Mouse (Mus musculus) gastrocnemius, postnatal 10 days (tissue): ENCODE data around the gene Trcg1. TPM values are rescaled to one million over a fixed set of nuclear protein-coding genes. Genes with fewer than 3 reads are reported as not detected.

Experiments
- DNase-seq: peaks from one replicate; pipeline ENCODE4 v3.0.0; 2021; ENCODE audit warnings: mixed read lengths
- total RNA-seq, 2 experiments: library from RNA; stranded (reverse); gene quantifications; 2 replicates each; pipeline ENCODE4 v1.2.3; 2021

The Trcg1 gene
- total RNA-seq, 2 experiments from 2014 or later = not detected

- DNase-seq = no peak
These were observed 3.2 kb upstream of the Trcg1 start for GRCm38 (mm10) chr9:57233142-57233541.

- DNase-seq = no peak
These were observed 2.6 kb upstream of the Trcg1 start for GRCm38 (mm10) chr9:57233767-57234166.

GRCm38 (mm10) chr9:57237705-57238104, 1.3 kb downstream of the Trcg1 start:
- no peak for DNase-seq

- DNase-seq = no peak
These were observed 1.9 kb downstream of the Trcg1 start for GRCm38 (mm10) chr9:57238220-57238619.

- DNase-seq = no peak
These were observed 4.8 kb downstream of the Trcg1 start for GRCm38 (mm10) chr9:57241111-57241510.

- no peak for DNase-seq
These were observed 6.6 kb downstream of the Trcg1 start for GRCm38 (mm10) chr9:57242916-57243315.

GRCm38 (mm10) chr9:57244106-57244685, 7.8 kb downstream of the Trcg1 start:
- no peak for DNase-seq

GRCm38 (mm10) chr9:57246482-57246881, 10.1 kb downstream of the Trcg1 start:
- DNase-seq = no peak

GRCm38 (mm10) chr9:57247201-57247671, 10.9 kb downstream of the Trcg1 start:
- no peak for DNase-seq

- no peak for DNase-seq
These were observed 11.9 kb downstream of the Trcg1 start for GRCm38 (mm10) chr9:57248030-57248942.

- DNase-seq = no peak
These were observed 13.7 kb downstream of the Trcg1 start for GRCm38 (mm10) chr9:57250026-57250425.

GRCm38 (mm10) chr9:57251139-57251538, 14.8 kb downstream of the Trcg1 start:
- DNase-seq = no peak

GRCm38 (mm10) chr9:57254061-57254460, 17.7 kb downstream of the Trcg1 start:
- DNase-seq = no peak

GRCm38 (mm10) chr9:57254823-57255495, 18.6 kb downstream of the Trcg1 start:
- no peak for DNase-seq

GRCm38 (mm10) chr9:57256309-57256708, 20.0 kb downstream of the Trcg1 start:
- no peak for DNase-seq

- DNase-seq = no peak
These were observed 20.5 kb downstream of the Trcg1 start for GRCm38 (mm10) chr9:57256861-57257260.

- no peak for DNase-seq
These were observed 21.3 kb downstream of the Trcg1 start for GRCm38 (mm10) chr9:57257627-57258026.

- peak; percentile 97 for DNase-seq
These were observed 23.4 kb downstream of the Trcg1 start for GRCm38 (mm10) chr9:57259736-57260135.

- DNase-seq = no peak
These were observed 24.6 kb downstream of the Trcg1 start for GRCm38 (mm10) chr9:57260940-57261339.

GRCm38 (mm10) chr9:57261516-57261912, 25.2 kb downstream of the Trcg1 start:
- DNase-seq = peak; percentile 68

GRCm38 (mm10) chr9:57261913-57262794, 25.8 kb downstream of the Trcg1 start, which contains the start of gene 1700017B05Rik:
1700017B05Rik (minus strand) TSS chr9:57262612.
- peak; percentile 77 for DNase-seq
